8 mouse cellular contexts compared by ENCODE assay signal in the genomic region with DNA sequence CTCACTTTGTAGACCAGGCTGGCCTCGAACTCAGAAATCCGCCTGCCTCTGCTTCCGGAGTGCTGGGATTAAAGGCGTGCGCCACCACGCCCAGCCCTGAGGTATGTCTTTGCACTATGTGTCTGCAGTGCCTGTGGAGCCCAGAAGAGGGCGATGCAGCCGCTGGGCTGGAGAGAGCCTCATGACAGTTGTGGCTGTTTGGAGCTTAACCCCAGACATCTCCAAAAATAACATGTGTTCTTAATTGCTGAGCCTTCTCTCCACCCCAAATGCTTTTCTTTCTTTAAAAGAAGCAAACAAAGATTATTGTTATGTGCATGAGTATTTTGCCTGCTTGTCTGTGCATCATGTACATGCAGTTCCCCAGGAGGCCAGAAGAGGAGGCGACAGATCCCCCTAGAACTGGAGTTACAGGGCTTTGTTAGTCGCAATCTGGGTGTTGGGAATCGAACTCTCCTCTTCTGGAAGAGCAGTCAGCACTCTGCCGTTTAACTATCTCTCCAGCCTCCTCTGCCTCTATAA. TPM values are rescaled to one million over a fixed set of nuclear protein-coding genes. Genes with fewer than 3 reads are reported as not detected.
DNase-seq lines count a peak whose midpoint lies in the region; ATAC-seq lines count a peak whose summit lies in the region.

No protein-coding gene starts in this region.

- H3K4me3 ChIP-seq in embryonic facial prominence, embryonic 11.5 days (ENCODE audit: low read depth, low read length), result peak overlapping the region; percentile 60
- H3K4me3 ChIP-seq in limb, embryonic 11.5 days (ENCODE audit: low read depth, low read length), result peak overlapping the region; percentile 51
- H3K4me3 ChIP-seq in midbrain, embryonic 13.5 days (replicated peaks), result peak overlapping the region; percentile 62

- intact Hi-C loops in heart, postnatal 14 days (cut with DNase I), result no loop called here

- no peaks in the 10 kb centered on the region for H3K9me3 ChIP-seq in embryonic facial prominence, embryonic 11.5 days (replicated peaks; ENCODE audit: control insufficient read depth, low read length)
- H3K9me3 ChIP-seq in limb, embryonic 11.5 days (ENCODE audit: control insufficient read depth, low read length), result no peaks in the 10 kb centered on the region
- H3K9me3 ChIP-seq in midbrain, embryonic 13.5 days, result no peaks in the 10 kb centered on the region

- WGBS in embryonic facial prominence, embryonic 11.5 days, result 79% methylated on average over 12 of the region's 12 CpGs
- WGBS in limb, embryonic 11.5 days, result 79% methylated on average over 12 of the region's 12 CpGs
- WGBS in midbrain, embryonic 13.5 days, result 81% methylated on average over 12 of the region's 12 CpGs

- no peak overlapping the region for H3K27ac ChIP-seq in embryonic facial prominence, embryonic 11.5 days (replicated peaks; ENCODE audit: low read depth, low read length)
- H3K27ac ChIP-seq in limb, embryonic 11.5 days (replicated peaks; ENCODE audit: low read depth, low read length), result no peak overlapping the region
- H3K27ac ChIP-seq in midbrain, embryonic 13.5 days, result 0 out of 2 replicates have a peak overlapping the region, but pooled peaks have one; percentile 93

- DNase-seq in embryo, embryonic 10 days (ENCODE audit: low spot score), result peak; percentile 39
- DNase-seq in embryo, embryonic 9.5 days (ENCODE audit: extremely low spot score), result no peak
- peak; percentile 50 for DNase-seq in Muller cell, postnatal 12 days (ENCODE audit: inconsistent ontology term)
- peak; percentile 51 for DNase-seq in embryonic facial prominence, embryonic 11.5 days (ENCODE audit: low spot score)
- peak; percentile 55 to 80 for DNase-seq in heart, postnatal 14 days
- DNase-seq in limb, embryonic 11.5 days (ENCODE audit: low spot score), result peak; percentile 52
- DNase-seq in testis, postnatal 10 days (ENCODE audit: low spot score), result peak; percentile 82

- peak overlapping the region; percentile 39; the same call in 1 of the 2 replicates for H3K4me2 ChIP-seq in embryonic facial prominence, embryonic 11.5 days (ENCODE audit: low read depth, low read length)
- peak overlapping the region; percentile 53 for H3K4me2 ChIP-seq in limb, embryonic 11.5 days (ENCODE audit: low read depth, severe bottlenecking)
- H3K4me2 ChIP-seq in midbrain, embryonic 13.5 days (replicated peaks), result peak overlapping the region; percentile 63

- H3K36me3 ChIP-seq in embryonic facial prominence, embryonic 11.5 days (replicated peaks; ENCODE audit: control insufficient read depth, insufficient read depth, low read depth, low read length), result no peaks in the 10 kb centered on the region; the same call in 1 of the 2 replicates
- H3K36me3 ChIP-seq in limb, embryonic 11.5 days (ENCODE audit: control insufficient read depth, insufficient read depth, low read length), result peaks cover 2% of the 10 kb centered on the region; the same call in 1 of the 2 replicates
- peaks cover 32% of the 10 kb centered on the region for H3K36me3 ChIP-seq in midbrain, embryonic 13.5 days

- no peak overlapping the region; the same call in 1 of the 2 replicates for H3K9ac ChIP-seq in embryonic facial prominence, embryonic 11.5 days (replicated peaks; ENCODE audit: low read length)
- no peak overlapping the region for H3K9ac ChIP-seq in limb, embryonic 11.5 days (ENCODE audit: low read length)
- no peak overlapping the region; the same call in 1 of the 2 replicates for H3K9ac ChIP-seq in midbrain, embryonic 13.5 days (replicated peaks)

- no peak; the same call in 1 of the 2 replicates for ATAC-seq in embryonic facial prominence, embryonic 11.5 days (replicated peaks; ENCODE audit: insufficient number of reproducible peaks, low FRiP score, low TSS enrichment, low read depth)
- no peak for ATAC-seq in limb, embryonic 11.5 days (ENCODE audit: insufficient number of reproducible peaks, low FRiP score, low TSS enrichment, low read depth)
- no peak for ATAC-seq in midbrain, embryonic 13.5 days

- peaks cover 6% of the 10 kb centered on the region for H3K4me1 ChIP-seq in embryonic facial prominence, embryonic 11.5 days (ENCODE audit: control insufficient read depth, insufficient read depth, low read length)
- H3K4me1 ChIP-seq in limb, embryonic 11.5 days (ENCODE audit: control insufficient read depth, insufficient read depth, low read length), result 0 out of 2 replicates have a peak, but pooled peaks cover 14% of the 10 kb centered on the region
- H3K4me1 ChIP-seq in midbrain, embryonic 13.5 days (replicated peaks), result peaks cover 29% of the 10 kb centered on the region

- no peaks in the 10 kb centered on the region for H3K27me3 ChIP-seq in embryonic facial prominence, embryonic 11.5 days (ENCODE audit: control insufficient read depth, insufficient read depth, low read length)
- H3K27me3 ChIP-seq in limb, embryonic 11.5 days (ENCODE audit: control insufficient read depth, insufficient read depth, low read length), result no peaks in the 10 kb centered on the region
- no peaks in the 10 kb centered on the region for H3K27me3 ChIP-seq in midbrain, embryonic 13.5 days

RNA-seq across cellular contexts. Expression of a gene that starts 0.7 kb away (rescaled TPM):
- polyA plus RNA-seq in embryonic facial prominence, embryonic 11.5 days (2014; fragmentation: Nextera tagmentation; extraction: Ambion mirVana), result 32.3 and 39.1 TPM in 2 replicates
- total RNA-seq in heart, postnatal 14 days (2021), result 10 to 100 TPM; 20.3 to 27.3 TPM
- 37.2 and 38.7 TPM in 2 replicates for polyA plus RNA-seq in limb, embryonic 11.5 days (2014; fragmentation: Nextera tagmentation; extraction: Ambion mirVana)
- polyA plus RNA-seq in midbrain, embryonic 13.5 days (2015; fragmentation: Nextera tagmentation; extraction: Ambion mirVana), result 24.7 and 27.2 TPM in 2 replicates

RNA-seq across cellular contexts. Expression of a gene that starts 1.0 kb away (rescaled TPM):
- polyA plus RNA-seq in embryonic facial prominence, embryonic 11.5 days (2014; fragmentation: Nextera tagmentation; extraction: Ambion mirVana), result 102 and 104 TPM in 2 replicates
- total RNA-seq in heart, postnatal 14 days (2021), result 10 to 100 TPM; 27.7 to 31.2 TPM
- 106 and 108 TPM in 2 replicates for polyA plus RNA-seq in limb, embryonic 11.5 days (2014; fragmentation: Nextera tagmentation; extraction: Ambion mirVana)
- polyA plus RNA-seq in midbrain, embryonic 13.5 days (2015; fragmentation: Nextera tagmentation; extraction: Ambion mirVana), result 93.0 and 96.0 TPM in 2 replicates

RNA-seq across cellular contexts. Expression of a gene that starts 8.7 kb away (rescaled TPM):
- polyA plus RNA-seq in embryonic facial prominence, embryonic 11.5 days (2014; fragmentation: Nextera tagmentation; extraction: Ambion mirVana), result 1.1 and 1.6 TPM in 2 replicates
- total RNA-seq in heart, postnatal 14 days (2021), result 10 to 100 TPM in 1 of 2 experiments, 1 to 10 TPM in 1; 8.1 to 11.5 TPM
- 0.11 TPM in 1 of 2 replicates, not detected in the other for polyA plus RNA-seq in limb, embryonic 11.5 days (2014; fragmentation: Nextera tagmentation; extraction: Ambion mirVana)
- polyA plus RNA-seq in midbrain, embryonic 13.5 days (2015; fragmentation: Nextera tagmentation; extraction: Ambion mirVana), result 0.34 and 1.8 TPM in 2 replicates

RNA-seq across cellular contexts. Expression of a gene that starts 18.8 kb away (rescaled TPM):
- 0.52 and 0.67 TPM in 2 replicates for polyA plus RNA-seq in embryonic facial prominence, embryonic 11.5 days (2014; fragmentation: Nextera tagmentation; extraction: Ambion mirVana)
- 1 to 10 TPM; 4.3 to 5.8 TPM for total RNA-seq in heart, postnatal 14 days (2021)
- polyA plus RNA-seq in limb, embryonic 11.5 days (2014; fragmentation: Nextera tagmentation; extraction: Ambion mirVana), result 0.33 and 0.44 TPM in 2 replicates
- polyA plus RNA-seq in midbrain, embryonic 13.5 days (2015; fragmentation: Nextera tagmentation; extraction: Ambion mirVana), result 0.82 and 1.3 TPM in 2 replicates

RNA-seq across cellular contexts. Expression of a gene that starts 19.0 kb away (rescaled TPM):
- 0.20 TPM in 1 of 2 replicates, not detected in the other for polyA plus RNA-seq in embryonic facial prominence, embryonic 11.5 days (2014; fragmentation: Nextera tagmentation; extraction: Ambion mirVana)
- under 1 TPM in 1 of 2 experiments, not detected in 1; 0.45 TPM for total RNA-seq in heart, postnatal 14 days (2021)
- 0.45 TPM in 1 of 2 replicates, not detected in the other for polyA plus RNA-seq in limb, embryonic 11.5 days (2014; fragmentation: Nextera tagmentation; extraction: Ambion mirVana)
- polyA plus RNA-seq in midbrain, embryonic 13.5 days (2015; fragmentation: Nextera tagmentation; extraction: Ambion mirVana), result 0.24 TPM in 1 of 2 replicates, not detected in the other
